Mouse (Mus musculus) frontal cortex, adult (tissue): ENCODE data around the gene Trim31.
"Not testable (repeated sequence)": the region's sequence is repeated elsewhere in the genome, so short reads cannot be mapped to it uniquely, and the experiment has no call there.

Experiments
- ATAC-seq: cut with Nextera tagmentation; 2 replicates; pipeline ENCODE4 v1.9.2; 2017; ENCODE audit warnings: mild to moderate bottlenecking, moderate library complexity, mixed read lengths; ENCODE audit not compliant: low TSS enrichment

The Trim31 gene

GRCm38 (mm10) chr17:36897552-36898205 is at the start of gene Trim31:
Gene Trim31 (plus strand): TSS chr17:36898118.
- ATAC-seq, result no peak

- ATAC-seq, result no peak
Measured at GRCm38 (mm10) chr17:36848911-36849310, 49.0 kb upstream of the Trim31 start.

- no peak for ATAC-seq
Measured at GRCm38 (mm10) chr17:36849992-36850391, 47.9 kb upstream of the Trim31 start.

- ATAC-seq, result no peak
Measured at GRCm38 (mm10) chr17:36851200-36851599, 46.7 kb upstream of the Trim31 start.

- no peak for ATAC-seq
Measured at GRCm38 (mm10) chr17:36851627-36852026, 46.3 kb upstream of the Trim31 start.

- ATAC-seq, result no peak
Measured at GRCm38 (mm10) chr17:36855484-36855883, 42.4 kb upstream of the Trim31 start.

- ATAC-seq, result no peak
Measured at GRCm38 (mm10) chr17:36856236-36856635, 41.7 kb upstream of the Trim31 start.

GRCm38 (mm10) chr17:36858181-36858580 is 39.7 kb upstream of the Trim31 start:
- ATAC-seq, result no peak

GRCm38 (mm10) chr17:36861680-36862079 is 36.2 kb upstream of the Trim31 start:
- ATAC-seq, result no peak

GRCm38 (mm10) chr17:36866719-36867527 is 31.0 kb upstream of the Trim31 start, which contains the start of gene Trim15:
Gene Trim15 (minus strand): TSS chr17:36867210.
- ATAC-seq, result no peak

GRCm38 (mm10) chr17:36868836-36869235 is 29.1 kb upstream of the Trim31 start:
- no peak for ATAC-seq

- ATAC-seq, result no peak
Measured at GRCm38 (mm10) chr17:36869284-36869954, 28.5 kb upstream of the Trim31 start, which contains the start of gene Trim10. Gene Trim10 (plus strand): TSS chr17:36869574.

- ATAC-seq, result no peak
Measured at GRCm38 (mm10) chr17:36869955-36870810, 27.7 kb upstream of the Trim31 start.

GRCm38 (mm10) chr17:36874636-36875035 is 23.3 kb upstream of the Trim31 start:
- no peak for ATAC-seq

- ATAC-seq, result no peak
Measured at GRCm38 (mm10) chr17:36883350-36883749, 14.6 kb upstream of the Trim31 start.

- no peak for ATAC-seq
Measured at GRCm38 (mm10) chr17:36885132-36885790, 12.7 kb upstream of the Trim31 start.

- no peak for ATAC-seq
Measured at GRCm38 (mm10) chr17:36890073-36890903, 7.6 kb upstream of the Trim31 start, which contains the start of gene Trim40. Gene Trim40 (minus strand): TSS chr17:36890123.

GRCm38 (mm10) chr17:36891496-36891895 is 6.4 kb upstream of the Trim31 start:
- not testable (repeated sequence) for ATAC-seq

- ATAC-seq, result peak; percentile 95
Measured at GRCm38 (mm10) chr17:36892362-36892761, 5.6 kb upstream of the Trim31 start.

- no peak for ATAC-seq
Measured at GRCm38 (mm10) chr17:36893387-36893786, 4.5 kb upstream of the Trim31 start.
